Mouse (Mus musculus) lung, adult 2 months (tissue): ENCODE measurements at regions not wholly inside any gene's neighbourhood (a gene's known extent, or its start where the extent isn't known, plus 50 kb on each side); places are given as distances from the start of the nearest gene placed in this dataset.
"Not testable (repeated sequence)": the region's sequence is repeated elsewhere in the genome, so short reads cannot be mapped to it uniquely, and the experiment has no call there.

ENCODE experiments used
- DNase-seq: peaks from one replicate; pipeline ENCODE4 v3.0.0; 2022
- H3K4me1 ChIP-seq: fragments of 200-500 bp; 2 replicates; pipeline ENCODE4 v1.6.1; 2011; ENCODE audit warnings: low read length; ENCODE audit not compliant: control insufficient read depth, insufficient read depth
- H3K4me3 ChIP-seq: fragments of 200-500 bp; replicated peaks from 2 replicates; pipeline ENCODE3; 2011; ENCODE audit warnings: low read depth, mild to moderate bottlenecking, control low read depth, low read length; ENCODE audit errors: extremely low read depth
- CTCF ChIP-seq: fragments of 200-500 bp; IDR thresholded peaks from 2 replicates; pipeline ENCODE4 v1.5.1; 2011; ENCODE audit warnings: mild to moderate bottlenecking, low read length, control low read depth; ENCODE audit not compliant: insufficient read depth
- POLR2A ChIP-seq: fragments of 200-500 bp; IDR thresholded peaks from 2 replicates; pipeline ENCODE4 v1.6.1; 2011; ENCODE audit warnings: low read depth, mild to moderate bottlenecking, control low read depth, low read length, borderline replicate concordance; ENCODE audit errors: extremely low read depth
- WGBS: fragments of 180-500 bp; shearing (Covaris S2); methylation state at CpG from one replicate; pipeline ENCODE4 v1.1.7; 2018; 5-methylcytosine and 5-hydroxymethylcytosine counted together

DNA sequence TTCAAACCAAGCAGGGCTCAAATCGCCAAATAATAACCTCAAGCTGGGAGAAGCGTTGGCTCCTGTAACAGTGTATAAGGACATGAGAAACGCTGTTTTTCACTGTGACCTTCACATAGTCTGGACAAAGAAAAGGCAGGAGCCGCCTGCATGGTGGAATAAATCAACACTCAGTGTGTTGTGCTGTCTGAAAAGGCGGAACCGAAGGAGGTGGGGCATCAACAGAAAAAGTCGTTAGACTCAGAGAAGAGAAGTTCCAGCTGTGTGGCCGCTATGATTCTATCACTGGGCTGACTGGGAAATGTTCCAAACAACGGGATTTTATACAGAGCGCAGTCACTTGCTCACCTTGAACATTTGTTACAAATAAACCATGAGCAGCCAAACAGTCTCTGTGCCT lies 881.4 kb downstream of the Robo2 start:
- TF ChIP-seq POLR2A (no peak), CTCF (no peak)
- H3K4me3 ChIP-seq, result no peak overlapping the region
- 60% methylated on average over 10 of the region's 10 CpGs for WGBS
- no peak for DNase-seq
- H3K4me1 ChIP-seq, result no peaks in the 10 kb centered on the region

DNA sequence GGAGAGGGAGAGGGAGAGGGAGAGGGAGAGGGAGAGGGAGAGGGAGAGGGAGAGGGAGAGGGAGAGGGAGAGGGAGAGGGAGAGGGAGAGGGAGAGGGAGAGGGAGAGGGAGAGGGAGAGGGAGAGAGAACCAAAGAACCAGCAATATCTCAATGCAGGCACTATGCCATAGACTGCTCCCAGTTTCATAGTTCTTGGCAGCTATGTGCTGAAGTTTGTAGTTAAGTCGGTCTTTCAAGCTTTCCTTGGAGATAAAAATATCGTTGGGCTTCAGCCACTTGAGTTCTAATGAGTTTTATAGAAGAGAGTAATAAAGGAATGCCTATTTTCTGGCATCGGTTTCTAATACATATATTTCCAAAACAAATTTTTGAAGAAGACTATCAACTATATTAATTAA lies 888.7 kb downstream of the Robo2 start:
- not testable (repeated sequence) for H3K4me3 ChIP-seq, H3K4me1 ChIP-seq, DNase-seq
- 69% methylated on average over 3 of the region's 3 CpGs for WGBS

DNA sequence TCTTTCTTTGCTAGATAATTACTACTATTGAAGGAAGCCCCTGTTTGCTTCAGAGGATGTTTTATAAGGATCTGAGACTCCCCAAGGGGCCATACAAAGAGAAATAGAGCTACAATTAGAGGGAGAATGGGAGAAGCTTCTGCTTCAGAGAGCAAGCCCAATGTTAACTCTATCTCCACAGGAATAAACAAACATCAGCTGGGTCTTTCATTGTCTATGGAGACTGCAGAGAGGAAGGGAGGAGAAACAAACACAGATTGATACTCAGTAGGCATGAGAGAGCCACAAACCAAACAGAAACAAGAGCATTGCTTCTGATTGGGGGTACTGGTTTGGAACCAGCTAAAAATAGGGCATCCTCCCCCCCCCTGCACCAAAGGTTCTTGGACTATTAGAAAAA lies 906.9 kb downstream of the Robo2 start:
- DNase-seq, result no peak
- H3K4me3 ChIP-seq, result no peak overlapping the region
- no peaks in the 10 kb centered on the region for H3K4me1 ChIP-seq
- no peak for TF ChIP-seq POLR2A
- TF ChIP-seq CTCF, result no peak

DNA sequence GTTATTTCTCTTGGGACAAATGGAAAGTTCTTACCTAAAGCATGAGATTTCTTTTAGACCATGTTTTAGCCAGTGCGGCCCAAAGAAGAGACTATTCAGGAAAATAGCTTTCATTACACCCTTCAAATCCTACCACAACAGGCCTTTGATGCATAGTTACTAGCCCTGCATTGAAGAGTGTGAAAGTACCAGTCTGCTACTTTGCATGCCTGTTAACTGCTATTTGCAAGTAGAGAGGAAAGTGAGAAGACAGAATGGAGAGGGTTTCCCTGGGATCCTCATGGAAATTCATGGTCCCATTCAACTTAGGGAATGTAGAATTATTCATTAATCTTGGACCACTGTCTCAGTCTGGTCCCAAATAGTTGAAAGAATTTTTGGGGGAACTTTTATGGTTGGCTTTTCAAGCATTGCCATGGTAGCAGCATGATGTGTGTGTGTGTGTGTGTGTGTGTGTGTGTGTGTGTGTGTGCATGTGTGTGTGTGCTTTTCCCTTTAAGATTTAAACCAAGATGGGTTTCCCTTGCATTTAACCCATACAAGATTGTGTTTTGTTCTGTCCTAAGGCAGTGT lies 912.9 kb downstream of the Robo2 start:
- WGBS, result 86% methylated on average over 1 of the region's 1 CpGs
- no peak for TF ChIP-seq POLR2A
- no peak for TF ChIP-seq CTCF
- Histone ChIP-seq H3K4me3 (no peak overlapping the region), H3K4me1 (no peaks in the 10 kb centered on the region)
- no peak for DNase-seq

DNA sequence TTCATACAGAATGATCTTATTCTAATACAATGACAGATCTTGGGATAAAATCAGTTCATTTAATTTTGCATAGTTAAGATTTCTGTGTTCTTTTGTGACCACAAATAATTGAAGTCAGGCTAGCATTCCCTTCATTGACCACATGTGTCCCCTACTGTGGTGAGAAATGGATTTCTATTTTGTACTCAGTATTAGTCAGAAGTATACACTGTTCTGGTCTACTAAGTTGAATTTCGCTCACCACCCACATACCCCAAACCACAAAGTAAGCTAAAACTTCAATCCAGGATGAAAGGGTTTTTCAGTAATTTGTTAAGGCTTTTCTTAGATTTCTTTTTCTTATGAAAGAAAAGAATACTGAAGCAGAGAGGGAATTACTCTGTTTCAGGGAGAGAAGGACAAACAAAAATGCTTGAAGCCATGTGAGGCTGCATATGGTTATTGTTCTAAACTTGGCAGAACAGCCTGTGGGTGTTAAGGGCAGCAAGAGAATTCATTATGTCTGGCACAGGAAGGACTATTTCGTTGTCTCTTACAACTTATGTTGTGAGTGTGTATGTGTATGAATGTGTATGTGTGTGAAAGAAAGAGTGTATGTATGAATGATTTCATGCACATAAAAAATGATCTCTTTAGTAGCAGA lies 928.3 kb downstream of the Robo2 start:
- no peak for TF ChIP-seq CTCF
- no peak for TF ChIP-seq POLR2A
- no peak for DNase-seq
- 69% methylated on average over 2 of the region's 2 CpGs for WGBS
- Histone ChIP-seq H3K4me1 (no peaks in the 10 kb centered on the region), H3K4me3 (no peak overlapping the region)

DNA sequence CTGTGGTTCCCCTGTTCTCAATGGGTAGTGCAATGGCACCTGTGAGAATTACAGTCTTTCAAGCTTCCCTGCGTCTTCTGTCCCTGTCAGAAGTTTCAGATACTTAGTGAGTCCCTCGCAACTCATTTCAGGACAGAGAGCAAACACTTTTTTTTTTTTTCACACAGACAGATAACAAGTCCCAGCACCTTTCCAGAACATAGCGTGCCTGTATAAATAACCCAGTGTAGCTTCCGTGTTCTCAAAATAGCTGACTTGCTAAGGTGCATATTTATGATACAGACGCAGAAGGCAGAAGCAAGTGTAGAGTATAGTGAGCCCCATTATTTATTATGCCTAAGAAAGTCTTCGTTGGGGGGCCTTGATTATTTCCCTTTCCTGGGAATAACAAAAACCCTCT lies 929.4 kb downstream of the Robo2 start:
- no peak for DNase-seq
- TF ChIP-seq CTCF (no peak), POLR2A (no peak)
- WGBS, result 52% methylated on average over 6 of the region's 6 CpGs

DNA sequence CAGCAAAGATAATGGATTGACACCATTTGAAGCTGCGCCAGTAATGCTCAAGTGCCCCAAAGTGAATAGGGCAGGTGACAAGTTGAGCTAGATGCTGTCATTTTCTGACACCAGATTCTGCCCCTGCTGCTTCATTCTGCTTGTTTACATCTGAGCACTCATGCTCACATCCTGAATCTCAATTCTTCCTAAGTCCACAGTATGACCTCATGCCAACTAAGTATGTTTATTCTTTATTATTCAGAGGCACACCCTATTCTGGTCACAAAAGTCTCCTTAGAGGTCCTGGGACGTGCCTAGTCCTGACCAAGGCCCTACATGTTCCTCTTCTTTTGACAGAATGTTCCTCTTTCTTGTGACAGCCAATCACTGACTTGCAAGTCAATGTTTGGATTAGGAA lies 938.1 kb downstream of the Robo2 start:
- Histone ChIP-seq H3K4me3 (no peak overlapping the region), H3K4me1 (peaks cover 6% of the 10 kb centered on the region; the same call in 1 of the 2 replicates)
- no peak for DNase-seq
- 59% methylated on average over 2 of the region's 2 CpGs for WGBS
- no peak for TF ChIP-seq POLR2A
- TF ChIP-seq CTCF, result no peak

More for the DNA sequence above, 929.4 kb downstream of the Robo2 start:
- Histone ChIP-seq H3K4me3 (no peak overlapping the region), H3K4me1 (no peaks in the 10 kb centered on the region)

DNA sequence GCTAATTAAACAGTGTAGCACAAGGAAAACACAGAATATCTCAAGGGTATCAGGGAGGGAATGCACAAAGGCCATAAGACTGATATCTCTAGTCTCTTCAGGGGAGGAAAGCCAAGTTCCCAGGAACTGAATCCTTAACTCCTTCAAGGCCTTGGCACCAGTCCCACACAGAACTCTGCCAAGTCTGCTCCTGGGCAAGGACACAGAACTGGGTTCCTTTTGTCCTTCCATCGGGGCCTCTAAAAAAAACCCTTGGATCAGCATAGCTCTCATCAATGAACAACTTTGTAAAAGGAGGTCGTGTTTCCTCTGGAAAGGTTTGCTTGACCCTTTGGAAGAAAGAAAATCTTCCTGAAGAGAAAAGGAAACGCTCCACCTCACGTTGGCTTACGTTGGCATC lies 940.1 kb downstream of the Robo2 start:
- DNase-seq, result no peak
- H3K4me1 ChIP-seq, result peaks cover 6% of the 10 kb centered on the region; the same call in 1 of the 2 replicates
- no peak overlapping the region for H3K4me3 ChIP-seq
- 41% methylated on average over 5 of the region's 5 CpGs for WGBS
- TF ChIP-seq CTCF (no peak), POLR2A (no peak)

DNA sequence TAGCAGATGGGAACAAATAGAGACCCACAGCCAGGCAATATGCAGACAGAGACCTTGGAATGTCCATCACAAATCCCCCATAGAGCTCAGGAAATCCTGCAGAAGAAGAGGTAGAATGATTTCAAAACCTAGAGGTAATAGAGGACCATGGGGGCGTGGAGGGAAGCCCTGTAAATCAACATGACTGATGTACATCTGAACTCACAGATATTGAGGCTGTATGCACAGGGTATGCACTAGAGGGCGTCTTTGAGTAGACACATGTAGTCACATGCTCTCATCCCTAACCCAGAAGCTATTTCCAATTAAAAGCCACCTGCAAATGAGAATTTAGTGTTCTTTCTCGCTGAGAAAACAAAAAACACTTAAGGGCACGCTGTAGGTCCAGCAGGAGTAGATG lies 941.1 kb downstream of the Robo2 start:
- TF ChIP-seq CTCF, result no peak
- TF ChIP-seq POLR2A, result no peak
- DNase-seq, result no peak
- Histone ChIP-seq H3K4me3 (no peak overlapping the region), H3K4me1 (peaks cover 6% of the 10 kb centered on the region; the same call in 1 of the 2 replicates)
- WGBS, result 70% methylated on average over 4 of the region's 4 CpGs

DNA sequence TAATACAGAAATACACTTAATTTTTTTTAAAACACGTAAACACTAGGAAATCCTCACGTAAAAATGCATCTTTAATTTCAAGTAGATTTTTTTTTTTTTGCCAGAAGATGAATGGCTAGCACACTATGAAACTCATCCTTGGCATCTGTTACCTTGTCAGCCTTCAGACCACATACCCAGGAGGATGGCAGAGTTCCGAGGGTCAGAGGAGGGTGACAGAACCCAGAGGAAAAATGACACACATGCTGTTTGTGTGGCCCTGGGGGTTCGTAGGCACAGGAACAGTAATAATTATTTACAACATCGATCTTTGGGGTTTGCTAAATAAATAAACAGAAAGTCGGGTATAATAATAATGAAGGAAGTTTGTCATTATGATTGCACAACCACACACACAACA lies 945.3 kb downstream of the Robo2 start:
- 60% methylated on average over 6 of the region's 6 CpGs for WGBS
- no peaks in the 10 kb centered on the region for H3K4me1 ChIP-seq
- no peak for TF ChIP-seq POLR2A
- TF ChIP-seq CTCF, result no peak
- H3K4me3 ChIP-seq, result no peak overlapping the region
- no peak for DNase-seq
